Mouse (Mus musculus) brain, embryonic 14.5 days (tissue): ENCODE data around the gene Aimp1.

Experiments
- CTCF ChIP-seq: fragments of 200-500 bp; IDR thresholded peaks from 2 replicates; pipeline ENCODE4 v1.5.1; 2012; ENCODE audit warnings: inconsistent platforms, mild to moderate bottlenecking, moderate library complexity, borderline replicate concordance; ENCODE audit not compliant: insufficient read depth, insufficient read length; ENCODE audit errors: extremely low read depth
- POLR2A ChIP-seq: fragments of 200-500 bp; IDR thresholded peaks from 2 replicates; pipeline ENCODE4 v1.6.1; 2012; ENCODE audit warnings: mild to moderate bottlenecking, inconsistent platforms, borderline replicate concordance; ENCODE audit not compliant: poor library complexity, insufficient read depth, insufficient read length, severe bottlenecking; ENCODE audit errors: extremely low read depth

- TF ChIP-seq POLR2A (no peak), CTCF (no peak)
Observed at GRCm38 (mm10) chr3:132637080-132637479, 47.1 kb downstream of the Aimp1 start.
